Mouse (Mus musculus): Measurements from ENCODE around the gene Fars2.

- TF ChIP-seq CTCF (IDR thresholded peaks at IDR 0.05; ENCODE audit: low read depth) (no peak), EP300 (IDR thresholded peaks at IDR 0.05; ENCODE audit: low read depth) (no peak)
These were observed 181.5 kb downstream of the Fars2 start for GRCm38 (mm10) chr13:36298782-36299031.

All from liver, postnatal 0 days (tissue).